Mouse (Mus musculus) CH12.LX (cell line): ENCODE measurements around the gene Reln. TPM values are rescaled to one million over a fixed set of nuclear protein-coding genes. Genes with fewer than 3 reads are reported as not detected.

Experiments
- DNase-seq: peaks from one replicate; pipeline ENCODE4 v3.0.0-alpha.2; 2013; ENCODE audit errors: extremely low read depth
- H3K27ac ChIP-seq: 2 replicates; pipeline ENCODE4 v1.5.1; 2012; ENCODE audit warnings: low read depth, mild to moderate bottlenecking, control low read depth, moderate library complexity; ENCODE audit not compliant: insufficient read depth
- H3K27me3 ChIP-seq: replicated peaks from 2 replicates; pipeline ENCODE3; 2012; ENCODE audit warnings: inconsistent platforms
- H3K36me3 ChIP-seq, 2 experiments: replicated peaks in 1 of 2; 2 replicates each; pipeline versions ENCODE3 to v1.6.1; 2012; ENCODE audit warnings: inconsistent platforms in 1 of 2, low read length in 1 of 2, mild to moderate bottlenecking in 1 of 2, mixed read lengths in 1 of 2, moderate library complexity in 1 of 2; ENCODE audit not compliant: control insufficient read depth in 1 of 2, insufficient read depth in 1 of 2
- H3K4me1 ChIP-seq, 2 experiments: 2 replicates each; pipeline ENCODE4 v1.6.1; 2012; ENCODE audit warnings: inconsistent platforms in 1 of 2, moderate library complexity in 1 of 2; ENCODE audit not compliant: insufficient read depth in 2 of 2, control insufficient read depth in 1 of 2
- H3K4me2 ChIP-seq: 2 replicates; pipeline ENCODE4 v1.6.1; 2012; ENCODE audit warnings: low read depth, mild to moderate bottlenecking, control low read depth; ENCODE audit not compliant: poor library complexity, insufficient read depth, severe bottlenecking
- H3K4me3 ChIP-seq, 3 experiments: fragments of 150-350 bp in 1 of 3; sonication (generic) in 1 of 3; replicated peaks in 1 of 3; 2 replicates each; pipeline versions ENCODE3 to v1.5.1; 2011 to 2012; ENCODE audit warnings: low read depth in 2 of 3, low read length in 2 of 3, mild to moderate bottlenecking in 2 of 3, moderate library complexity in 2 of 3, control low read depth in 1 of 3, improper control_type of control experiment in 1 of 3, inconsistent platforms in 1 of 3, mixed read lengths in 1 of 3; ENCODE audit not compliant: poor library complexity in 1 of 3
- H3K79me2 ChIP-seq: replicated peaks from 2 replicates; pipeline ENCODE4 v1.6.1; 2012; ENCODE audit warnings: mild to moderate bottlenecking, moderate library complexity; ENCODE audit not compliant: control insufficient read depth, poor library complexity, insufficient read depth, severe bottlenecking; ENCODE audit errors: extremely low read depth
- H3K9ac ChIP-seq: 2 replicates; pipeline ENCODE4 v1.6.1; 2012; ENCODE audit warnings: low read depth, mild to moderate bottlenecking, control low read depth, moderate library complexity; ENCODE audit not compliant: insufficient read depth
- H3K9me3 ChIP-seq: replicated peaks from 2 replicates; pipeline ENCODE3; 2012; ENCODE audit warnings: low read length, inconsistent platforms, mixed read lengths
- BHLHE40 ChIP-seq: IDR thresholded peaks from 2 replicates; pipeline ENCODE4 v1.6.1; 2011; ENCODE audit warnings: mild to moderate bottlenecking, low read depth, low read length, improper control_type of control experiment
- ETS1 ChIP-seq: conservative IDR thresholded peaks from 2 replicates; pipeline ENCODE4 v1.6.1; 2012; ENCODE audit warnings: low read depth, mild to moderate bottlenecking, inconsistent platforms, low read length, improper control_type of control experiment, moderate library complexity
- MAX ChIP-seq: IDR thresholded peaks from 2 replicates; pipeline ENCODE4 v1.6.1; 2011; ENCODE audit warnings: low read length, improper control_type of control experiment
- MEF2A ChIP-seq: IDR thresholded peaks from 2 replicates; pipeline ENCODE4 v1.6.1; 2014; ENCODE audit warnings: low read depth, mild to moderate bottlenecking, inconsistent platforms, low read length, improper control_type of control experiment, borderline replicate concordance
- NELFE ChIP-seq: IDR thresholded peaks from 2 replicates; pipeline ENCODE4 v1.6.1; 2011; ENCODE audit warnings: low read depth, low read length, improper control_type of control experiment
- NRF1 ChIP-seq: IDR thresholded peaks from 2 replicates; pipeline ENCODE4 v1.6.1; 2014; ENCODE audit warnings: low read depth, mild to moderate bottlenecking, inconsistent platforms, low read length, improper control_type of control experiment, moderate library complexity
- TBP ChIP-seq: conservative IDR thresholded peaks from 2 replicates; pipeline ENCODE4 v1.6.1; 2011; ENCODE audit warnings: low read depth, low read length, improper control_type of control experiment
- USF1 ChIP-seq: IDR thresholded peaks from 2 replicates; pipeline ENCODE4 v1.6.1; 2014; ENCODE audit warnings: low read depth, mild to moderate bottlenecking, inconsistent platforms, low read length, improper control_type of control experiment
- ZNF384 ChIP-seq: IDR thresholded peaks from 2 replicates; pipeline ENCODE4 v1.6.1; 2012; ENCODE audit warnings: low read depth, low read length, improper control_type of control experiment, inconsistent platforms
- dilution Hi-C: fragments of 300-500 bp; cut with MboI; formaldehyde crosslinking; loops from 2 replicates; pipeline ENCODE4 v1.14.3; 2020; ENCODE audit warnings: low sequenced_read_pairs; ENCODE audit not compliant: extremely low pct_unique_long_range_greater_than_20kb, extremely low pct_ligation_motif_present
- in situ Hi-C: fragments of 300-500 bp; cut with MboI; formaldehyde crosslinking; loops from 3 replicates; pipeline ENCODE4 v1.14.3; 2019; ENCODE audit warnings: low sequenced_read_pairs, low pct_ligation_motif_present, low pct_unique_long_range_greater_than_20kb, mixed read lengths
- polyA plus RNA-seq: library from polyadenylated mRNA; unstranded; fragments of >175 nt; gene quantifications from 2 replicates; pipeline ENCODE4 v1.2.1, GENCODE M21; 2012; ENCODE audit warnings: low read depth; ENCODE audit not compliant: insufficient read length
- total RNA-seq, 2 experiments: library from RNA; depleted of rRNA; stranded (reverse); fragments of 300-350 nt in 1 of 2; fragments of >200 nt in 1 of 2; gene quantifications; 2 replicates each; pipeline ENCODE4 v1.2.3; 2012 to 2014

Reln gene
- total and polyA plus RNA-seq, 3 experiments, result 0.03 to 0.04 TPM; not detected in 1

DNA sequence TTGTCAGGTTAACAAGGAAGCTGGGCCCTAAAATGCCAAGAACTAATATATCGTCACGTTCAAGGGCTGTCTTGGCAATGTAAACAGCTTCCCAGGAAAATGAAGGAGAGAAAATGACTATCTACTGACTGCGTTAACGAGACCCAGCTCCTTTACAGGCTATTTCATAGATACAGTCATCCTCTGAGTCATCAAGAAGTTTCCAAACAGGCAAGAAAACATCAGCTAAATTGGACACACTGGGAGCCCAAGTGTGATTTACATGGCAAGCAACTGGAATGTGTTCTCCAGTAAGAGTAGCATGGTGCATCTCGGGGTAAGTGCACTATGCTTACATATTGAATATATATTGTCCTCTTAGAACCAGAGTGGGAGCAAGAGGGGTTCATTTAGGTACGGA, 302.7 kb downstream of the Reln start:
- Histone ChIP-seq H3K79me2 (no peaks in the 10 kb centered on the region), H3K36me3 (no peaks in the 10 kb centered on the region), H3K27me3 (no peaks in the 10 kb centered on the region)
- DNase-seq, result no peak
- no peak for TF ChIP-seq MEF2A
- TF ChIP-seq, all 38 proteins: peak for 0
- Histone ChIP-seq H3K27ac (no peak overlapping the region), H3K4me2 (no peak overlapping the region), H3K4me3 (no peak overlapping the region), H3K9ac (no peak overlapping the region), H3K9me3 (no peaks in the 10 kb centered on the region), H3K4me1 (no peaks in the 10 kb centered on the region)
- in situ Hi-C loops (no loop called here), dilution Hi-C loops (no loop called here)

DNA sequence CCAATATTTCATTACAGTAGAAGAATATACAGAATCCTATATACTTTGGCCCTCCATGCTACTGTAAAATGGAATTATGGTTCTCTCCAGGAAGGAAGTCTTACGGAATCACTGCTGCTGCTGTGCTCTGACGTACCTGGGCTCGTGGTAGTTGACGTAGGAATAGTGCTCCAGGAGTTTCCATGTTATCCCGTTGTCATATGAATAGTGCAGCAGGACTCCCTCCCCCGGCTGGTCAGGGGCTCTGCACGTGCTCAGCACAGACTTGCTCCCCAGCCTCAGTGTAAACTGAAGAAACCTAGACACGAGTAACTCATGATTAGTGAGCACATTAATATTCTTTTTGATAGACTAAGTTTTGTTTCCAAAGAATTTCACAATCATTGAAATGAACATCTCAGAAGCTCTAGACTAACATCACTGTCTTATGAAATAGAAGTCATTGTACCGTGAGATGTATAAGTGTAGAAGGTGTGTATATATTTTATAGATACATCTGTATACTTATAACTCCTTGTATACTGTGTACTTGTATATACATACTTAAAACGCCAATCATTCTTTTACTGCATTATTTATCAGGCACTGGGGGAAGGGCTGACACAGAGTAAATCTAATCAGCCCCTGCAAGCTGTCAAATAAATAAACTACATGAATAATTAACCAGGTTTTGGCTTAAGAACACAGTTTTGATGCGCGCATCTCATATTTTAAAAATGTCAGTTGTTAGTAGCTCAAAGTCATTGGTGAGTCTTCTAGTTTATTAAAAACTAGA, 304.9 kb downstream of the Reln start:
- dilution Hi-C loops, result no loop called here
- in situ Hi-C loops, result no loop called here
- Histone ChIP-seq H3K27me3 (no peaks in the 10 kb centered on the region), H3K4me3 (no peak overlapping the region), H3K4me1 (no peaks in the 10 kb centered on the region), H3K36me3 (no peaks in the 10 kb centered on the region), H3K9me3 (no peaks in the 10 kb centered on the region), H3K9ac (no peak overlapping the region), H3K27ac (no peak overlapping the region), H3K79me2 (no peaks in the 10 kb centered on the region), H3K4me2 (no peak overlapping the region)
- TF ChIP-seq ZNF384 (no peak), MEF2A (no peak), BHLHE40 (no peak), NELFE (no peak), ETS1 (no peak), MAX (no peak), USF1 (no peak), TBP (no peak)
- DNase-seq, result no peak

DNA sequence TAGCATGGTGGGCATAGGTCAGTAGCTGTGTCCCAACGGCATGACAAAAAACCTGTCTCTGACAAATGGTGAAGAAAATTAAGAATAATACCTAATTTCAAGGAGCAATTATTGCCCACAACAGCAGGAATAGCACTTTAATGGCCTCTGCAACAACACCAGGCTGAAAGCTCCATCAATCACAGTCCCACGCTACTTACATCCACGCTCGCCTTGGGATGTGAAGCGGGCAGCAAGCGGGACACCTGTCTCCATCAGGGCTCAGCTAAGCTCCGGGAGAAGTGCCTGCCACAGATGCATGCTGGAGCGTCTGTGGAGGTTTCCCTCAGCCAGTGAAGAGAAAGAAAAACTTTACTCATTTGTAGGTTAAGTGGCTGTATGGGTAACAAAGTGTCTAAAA, 309.3 kb downstream of the Reln start:
- in situ Hi-C loops, result no loop called here
- no peaks in the 10 kb centered on the region for H3K9me3 ChIP-seq
- TF ChIP-seq MEF2A (no peak), NRF1 (no peak), NELFE (no peak)
- TF ChIP-seq, all 38 proteins: peak for 0

More for the DNA sequence above, 309.3 kb downstream of the Reln start:
- no peaks in the 10 kb centered on the region for H3K4me1 ChIP-seq
- no peak overlapping the region for H3K4me3 ChIP-seq
- H3K27ac ChIP-seq, result no peak overlapping the region
- no peaks in the 10 kb centered on the region for H3K36me3 ChIP-seq
- H3K27me3 ChIP-seq, result no peaks in the 10 kb centered on the region
- no peaks in the 10 kb centered on the region for H3K79me2 ChIP-seq
- H3K4me2 ChIP-seq, result no peak overlapping the region
- DNase-seq, result no peak
- dilution Hi-C loops, result no loop called here
- no peak overlapping the region for H3K9ac ChIP-seq
